Mouse (Mus musculus) liver, embryonic 11.5 days (tissue): Measurements from ENCODE around the gene Stat3. TPM values are rescaled to one million over a fixed set of nuclear protein-coding genes. Genes with fewer than 3 reads are reported as not detected.
A peak's percentile ranks its signal among the peaks of the same experiment; 100 is the strongest.

Experiments
- ATAC-seq: fragments of 200-750 bp; cut with Nextera tagmentation; replicated peaks from 2 replicates; pipeline ENCODE4 v1.8.0; 2017; ENCODE audit warnings: moderate number of reproducible peaks, mild to moderate bottlenecking, moderate TSS enrichment, moderate library complexity; ENCODE audit not compliant: low FRiP score
- DNase-seq: peaks from one replicate; pipeline ENCODE4 v3.0.0-alpha.2; 2017; ENCODE audit warnings: low spot score
- H3K27ac ChIP-seq: fragments of 300-500 bp; sonication (generic); 2 replicates; pipeline ENCODE4 v1.5.1; 2014; ENCODE audit warnings: mild to moderate bottlenecking, low read depth, low read length, control low read depth
- H3K27me3 ChIP-seq: fragments of 300-500 bp; sonication (generic); replicated peaks from 2 replicates; pipeline ENCODE4 v1.6.1; 2014; ENCODE audit warnings: low read length, mixed read lengths; ENCODE audit not compliant: control insufficient read depth, insufficient read depth
- H3K36me3 ChIP-seq: fragments of 300-500 bp; sonication (generic); 2 replicates; pipeline ENCODE4 v1.6.1; 2014; ENCODE audit warnings: mild to moderate bottlenecking, low read length, moderate library complexity, mixed read lengths; ENCODE audit not compliant: control insufficient read depth, insufficient read depth
- H3K4me1 ChIP-seq: fragments of 300-500 bp; sonication (generic); replicated peaks from 2 replicates; pipeline ENCODE4 v1.6.1; 2014; ENCODE audit warnings: low read length, mixed read lengths; ENCODE audit not compliant: control insufficient read depth, insufficient read depth
- H3K4me2 ChIP-seq: fragments of 300-500 bp; sonication (generic); 2 replicates; pipeline ENCODE4 v1.6.1; 2014; ENCODE audit warnings: mild to moderate bottlenecking, control low read depth, moderate library complexity
- H3K4me3 ChIP-seq: fragments of 300-500 bp; sonication (generic); 2 replicates; pipeline ENCODE4 v1.5.1; 2014; ENCODE audit warnings: low read depth, low read length, control low read depth
- H3K9ac ChIP-seq: fragments of 300-500 bp; sonication (generic); 2 replicates; pipeline ENCODE4 v1.6.1; 2014; ENCODE audit warnings: low read depth, low read length, control low read depth
- H3K9me3 ChIP-seq: fragments of 300-500 bp; sonication (generic); 2 replicates; pipeline ENCODE4 v1.6.1; 2016; ENCODE audit warnings: low read length, inconsistent platforms, mixed read lengths; ENCODE audit not compliant: control insufficient read depth
- WGBS: fragments of 180-500 bp; shearing (Covaris S2); extraction: QIAGEN DNeasy Blood & Tissue Kit; methylation state at CpG from one replicate; pipeline ENCODE4 v1.1.7; 2014; 5-methylcytosine and 5-hydroxymethylcytosine counted together
- polyA plus RNA-seq: library from polyadenylated mRNA; unstranded; fragments of >200 nt; fragmentation: Nextera tagmentation; extraction: Ambion mirVana; gene quantifications from 2 replicates; pipeline ENCODE4 v1.2.1, GENCODE M21; 2014

The Stat3 gene
- polyA plus RNA-seq, 1 experiment from 2014 or later: 57.3 TPM

GRCm38 (mm10) chr11:100861335-100861734 lies 78.0 kb downstream of the Stat3 start:
- Histone ChIP-seq H3K9ac (peak overlapping the region; percentile 68), H3K9me3 (no peaks in the 10 kb centered on the region), H3K36me3 (no peaks in the 10 kb centered on the region), H3K4me1 (peaks cover 10% of the 10 kb centered on the region), H3K27ac (0 out of 2 replicates have a peak overlapping the region, but pooled peaks have one; percentile 8), H3K4me3 (peak overlapping the region; percentile 56), H3K4me2 (peak overlapping the region; percentile 69), H3K27me3 (peaks cover 3% of the 10 kb centered on the region; the same call in 1 of the 2 replicates)
- no peak for DNase-seq
- WGBS: 44% methylated on average over 7 of the region's 7 CpGs
- ATAC-seq: no peak

- DNase-seq: peak; percentile 84
- Histone ChIP-seq H3K27me3 (peaks cover 6% of the 10 kb centered on the region; the same call in 1 of the 2 replicates), H3K4me1 (peaks cover 10% of the 10 kb centered on the region), H3K36me3 (no peaks in the 10 kb centered on the region), H3K27ac (peak overlapping the region; percentile 72), H3K4me3 (peak overlapping the region; percentile 56), H3K9me3 (no peaks in the 10 kb centered on the region), H3K9ac (peak overlapping the region; percentile 68), H3K4me2 (peak overlapping the region; percentile 69)
- WGBS: under 1% methylated on average over 55 of the region's 55 CpGs
- ATAC-seq: peak; percentile 93
These were observed 78.9 kb downstream of the Stat3 start for GRCm38 (mm10) chr11:100860198-100861048.

- no peak for ATAC-seq
- Histone ChIP-seq H3K4me1 (peaks cover 10% of the 10 kb centered on the region), H3K9ac (peak overlapping the region; percentile 68), H3K36me3 (no peaks in the 10 kb centered on the region), H3K4me3 (peak overlapping the region; percentile 56), H3K27me3 (peaks cover 9% of the 10 kb centered on the region; the same call in 1 of the 2 replicates), H3K9me3 (no peaks in the 10 kb centered on the region), H3K4me2 (peak overlapping the region; percentile 69), H3K27ac (no peak overlapping the region)
- no peak for DNase-seq
- WGBS: 49% methylated on average over 6 of the region's 6 CpGs
These were observed 79.7 kb downstream of the Stat3 start for GRCm38 (mm10) chr11:100859579-100860075.

GRCm38 (mm10) chr11:100858935-100859578 lies 80.3 kb downstream of the Stat3 start, which contains the start of gene Stat5a:
Stat5a (plus strand) TSS chr11:100859351.
- ATAC-seq (no peak), DNase-seq (no peak)
- Histone ChIP-seq H3K27ac (peak within 1 kb of the TSS; percentile 72; the same call in 1 of the 2 replicates), H3K4me2 (peak within 1 kb of the TSS; percentile 69), H3K27me3 (peaks cover 12% of the 10 kb centered on the region; the same call in 1 of the 2 replicates), H3K9ac (peak within 1 kb of the TSS; percentile 68), H3K4me3 (peak within 1 kb of the TSS; percentile 56), H3K36me3 (no peaks in the 10 kb centered on the region), H3K4me1 (peaks cover 10% of the 10 kb centered on the region), H3K9me3 (no peaks in the 10 kb centered on the region)
- WGBS: 64% methylated on average over 9 of the region's 9 CpGs

GRCm38 (mm10) chr11:100857960-100858359 lies 81.4 kb downstream of the Stat3 start:
- no peaks in the 10 kb centered on the region for H3K36me3 ChIP-seq
- WGBS: 71% methylated on average over 6 of the region's 6 CpGs
- peaks cover 13% of the 10 kb centered on the region for H3K27me3 ChIP-seq
- peaks cover 10% of the 10 kb centered on the region for H3K4me1 ChIP-seq
- H3K4me3 ChIP-seq: no peak overlapping the region
- H3K9me3 ChIP-seq: no peaks in the 10 kb centered on the region
- ATAC-seq: no peak
- no peak overlapping the region for H3K27ac ChIP-seq
- H3K4me2 ChIP-seq: no peak overlapping the region
- no peak overlapping the region for H3K9ac ChIP-seq
- DNase-seq: no peak

- Histone ChIP-seq H3K36me3 (no peaks in the 10 kb centered on the region), H3K4me2 (no peak overlapping the region), H3K4me3 (no peak overlapping the region), H3K27ac (no peak overlapping the region), H3K27me3 (peaks cover 13% of the 10 kb centered on the region), H3K9ac (no peak overlapping the region), H3K9me3 (no peaks in the 10 kb centered on the region), H3K4me1 (peaks cover 9% of the 10 kb centered on the region)
- WGBS: 83% methylated on average over 4 of the region's 4 CpGs
- ATAC-seq (no peak), DNase-seq (no peak)
These were observed 84.2 kb downstream of the Stat3 start for GRCm38 (mm10) chr11:100855178-100855577.

GRCm38 (mm10) chr11:100854268-100854667 lies 85.1 kb downstream of the Stat3 start:
- H3K27ac ChIP-seq: no peak overlapping the region
- 61% methylated on average over 4 of the region's 4 CpGs for WGBS
- DNase-seq: no peak

GRCm38 (mm10) chr11:100853018-100853417 lies 86.3 kb downstream of the Stat3 start:
- peaks cover 13% of the 10 kb centered on the region for H3K27me3 ChIP-seq

More at GRCm38 (mm10) chr11:100854268-100854667, 85.1 kb downstream of the Stat3 start:
- Histone ChIP-seq H3K4me1 (peaks cover 4% of the 10 kb centered on the region), H3K27me3 (peaks cover 13% of the 10 kb centered on the region), H3K36me3 (no peaks in the 10 kb centered on the region), H3K9ac (no peak overlapping the region), H3K4me3 (no peak overlapping the region), H3K4me2 (no peak overlapping the region), H3K9me3 (no peaks in the 10 kb centered on the region)
- no peak for ATAC-seq

More at GRCm38 (mm10) chr11:100853018-100853417, 86.3 kb downstream of the Stat3 start:
- H3K9me3 ChIP-seq: no peaks in the 10 kb centered on the region
- H3K27ac ChIP-seq: no peak overlapping the region
- DNase-seq: no peak
- no peak overlapping the region for H3K9ac ChIP-seq
- no peaks in the 10 kb centered on the region for H3K36me3 ChIP-seq
- WGBS: 69% methylated on average over 5 of the region's 5 CpGs
- no peak overlapping the region for H3K4me3 ChIP-seq
- no peak for ATAC-seq
- H3K4me2 ChIP-seq: no peak overlapping the region
- H3K4me1 ChIP-seq: peaks cover 15% of the 10 kb centered on the region
